Mouse (Mus musculus): ENCODE results near the gene Adamtsl5. TPM values are rescaled to one million over a fixed set of nuclear protein-coding genes. Genes with fewer than 3 reads are reported as not detected.
A peak's percentile ranks its signal among the peaks of the same experiment; 100 is the strongest.

Adamtsl5 gene
- polyA plus RNA-seq, 1 experiment from 2014 or later: 1.8 TPM

GRCm38 (mm10) chr10:80376160-80376559 lies 27.9 kb upstream of the Adamtsl5 start:
- ATAC-seq (peak; percentile 61), DNase-seq (peak; percentile 93)
- 3% methylated on average over 7 of the region's 7 CpGs for WGBS (ENCODE audit: insufficient replicate concordance)
- H3K9ac ChIP-seq (replicated peaks): no peak overlapping the region
- H3K27ac ChIP-seq (ENCODE audit: low read depth): no peak overlapping the region
- no peak overlapping the region for H3K4me2 ChIP-seq (ENCODE audit: low read depth, low read length)
- H3K9me3 ChIP-seq (ENCODE audit: low read length): no peaks in the 10 kb centered on the region
- H3K27me3 ChIP-seq (ENCODE audit: insufficient read depth, low read length): peaks cover 7% of the 10 kb centered on the region; the same call in 1 of the 2 replicates
- TF ChIP-seq CTCF (IDR thresholded peaks at IDR 0.05; ENCODE audit: low read depth) (peak; percentile 94), EP300 (IDR thresholded peaks at IDR 0.05; ENCODE audit: low read depth) (no peak)
- H3K4me1 ChIP-seq (ENCODE audit: insufficient read depth): no peaks in the 10 kb centered on the region; the same call in 1 of the 2 replicates
- H3K36me3 ChIP-seq (replicated peaks; ENCODE audit: insufficient read depth, low read length): no peaks in the 10 kb centered on the region; the same call in 1 of the 2 replicates
- no peak overlapping the region for H3K4me3 ChIP-seq (ENCODE audit: low read depth, low read length)

- H3K27ac ChIP-seq (ENCODE audit: low read depth): no peak overlapping the region
- H3K9ac ChIP-seq (replicated peaks): no peak overlapping the region
- H3K9me3 ChIP-seq (ENCODE audit: low read length): no peaks in the 10 kb centered on the region
- DNase-seq (peak; percentile 83), ATAC-seq (peak; percentile 69)
- TF ChIP-seq CTCF (IDR thresholded peaks at IDR 0.05; ENCODE audit: low read depth) (peak; percentile 84), EP300 (IDR thresholded peaks at IDR 0.05; ENCODE audit: low read depth) (no peak)
- 17% methylated on average over 6 of the region's 6 CpGs for whole genome bisulfite sequencing (ENCODE audit: insufficient replicate concordance)
- H3K36me3 ChIP-seq (replicated peaks; ENCODE audit: insufficient read depth, low read length): no peaks in the 10 kb centered on the region
- no peaks in the 10 kb centered on the region; the same call in 1 of the 2 replicates for H3K4me1 ChIP-seq (ENCODE audit: insufficient read depth)
- H3K4me2 ChIP-seq (ENCODE audit: low read depth, low read length): no peak overlapping the region
- no peak overlapping the region for H3K4me3 ChIP-seq (ENCODE audit: low read depth, low read length)
- peaks cover 7% of the 10 kb centered on the region; the same call in 1 of the 2 replicates for H3K27me3 ChIP-seq (ENCODE audit: insufficient read depth, low read length)
These were observed 25.9 kb upstream of the Adamtsl5 start for GRCm38 (mm10) chr10:80374063-80374462.

- no peak overlapping the region for H3K9ac ChIP-seq (replicated peaks)
- DNase-seq (no peak), ATAC-seq (no peak)
- no peaks in the 10 kb centered on the region for H3K9me3 ChIP-seq (ENCODE audit: low read length)
- no peak overlapping the region for H3K4me3 ChIP-seq (ENCODE audit: low read depth, low read length)
- H3K27me3 ChIP-seq (ENCODE audit: insufficient read depth, low read length): peaks cover 7% of the 10 kb centered on the region; the same call in 1 of the 2 replicates
- no peak overlapping the region for H3K4me2 ChIP-seq (ENCODE audit: low read depth, low read length)
- no peaks in the 10 kb centered on the region for H3K36me3 ChIP-seq (replicated peaks; ENCODE audit: insufficient read depth, low read length)
- H3K27ac ChIP-seq (ENCODE audit: low read depth): no peak overlapping the region
- 80% methylated on average over 6 of the region's 6 CpGs for WGBS (ENCODE audit: insufficient replicate concordance)
- TF ChIP-seq CTCF (IDR thresholded peaks at IDR 0.05; ENCODE audit: low read depth) (no peak), EP300 (IDR thresholded peaks at IDR 0.05; ENCODE audit: low read depth) (no peak)
- no peaks in the 10 kb centered on the region; the same call in 1 of the 2 replicates for H3K4me1 ChIP-seq (ENCODE audit: insufficient read depth)
These were observed 24.5 kb upstream of the Adamtsl5 start for GRCm38 (mm10) chr10:80372706-80373105.

- WGBS (ENCODE audit: insufficient replicate concordance): 56% methylated on average over 9 of the region's 9 CpGs
- Histone ChIP-seq H3K4me3 (ENCODE audit: low read depth, low read length) (no peak overlapping the region), H3K9ac (replicated peaks) (no peak overlapping the region), H3K36me3 (replicated peaks; ENCODE audit: insufficient read depth, low read length) (no peaks in the 10 kb centered on the region), H3K4me1 (ENCODE audit: insufficient read depth) (no peaks in the 10 kb centered on the region; the same call in 1 of the 2 replicates), H3K9me3 (ENCODE audit: low read length) (no peaks in the 10 kb centered on the region), H3K27ac (ENCODE audit: low read depth) (no peak overlapping the region), H3K27me3 (ENCODE audit: insufficient read depth, low read length) (peaks cover 7% of the 10 kb centered on the region; the same call in 1 of the 2 replicates), H3K4me2 (ENCODE audit: low read depth, low read length) (no peak overlapping the region)
- TF ChIP-seq CTCF (IDR thresholded peaks at IDR 0.05; ENCODE audit: low read depth): no peak
- no peak for TF ChIP-seq EP300 (IDR thresholded peaks at IDR 0.05; ENCODE audit: low read depth)
- DNase-seq (no peak), ATAC-seq (no peak)
These were observed 23.8 kb upstream of the Adamtsl5 start for GRCm38 (mm10) chr10:80371983-80372382.

GRCm38 (mm10) chr10:80371411-80371966 lies 23.3 kb upstream of the Adamtsl5 start:
- no peak overlapping the region for H3K9ac ChIP-seq (replicated peaks)
- no peaks in the 10 kb centered on the region for H3K36me3 ChIP-seq (replicated peaks; ENCODE audit: insufficient read depth, low read length)
- H3K4me3 ChIP-seq (ENCODE audit: low read depth, low read length): no peak overlapping the region
- 7% methylated on average over 12 of the region's 12 CpGs for WGBS (ENCODE audit: insufficient replicate concordance)
- peak; percentile 42; the same call in 1 of the 2 replicates for ATAC-seq
- no peak for TF ChIP-seq CTCF (IDR thresholded peaks at IDR 0.05; ENCODE audit: low read depth)
- no peak for TF ChIP-seq EP300 (IDR thresholded peaks at IDR 0.05; ENCODE audit: low read depth)
- no peak for DNase-seq
- H3K4me2 ChIP-seq (ENCODE audit: low read depth, low read length): 0 out of 2 replicates have a peak overlapping the region, but pooled peaks have one; percentile 4
- H3K27ac ChIP-seq (ENCODE audit: low read depth): no peak overlapping the region
- H3K27me3 ChIP-seq (ENCODE audit: insufficient read depth, low read length): peaks cover 7% of the 10 kb centered on the region; the same call in 1 of the 2 replicates
- H3K9me3 ChIP-seq (ENCODE audit: low read length): no peaks in the 10 kb centered on the region
- no peaks in the 10 kb centered on the region; the same call in 1 of the 2 replicates for H3K4me1 ChIP-seq (ENCODE audit: insufficient read depth)

- Histone ChIP-seq H3K27ac (ENCODE audit: low read depth) (no peak overlapping the region), H3K9me3 (ENCODE audit: low read length) (no peaks in the 10 kb centered on the region), H3K4me2 (ENCODE audit: low read depth, low read length) (no peak overlapping the region), H3K9ac (replicated peaks) (no peak overlapping the region), H3K4me1 (ENCODE audit: insufficient read depth) (no peaks in the 10 kb centered on the region; the same call in 1 of the 2 replicates), H3K27me3 (ENCODE audit: insufficient read depth, low read length) (peaks cover 7% of the 10 kb centered on the region; the same call in 1 of the 2 replicates), H3K4me3 (ENCODE audit: low read depth, low read length) (no peak overlapping the region), H3K36me3 (replicated peaks; ENCODE audit: insufficient read depth, low read length) (no peaks in the 10 kb centered on the region)
- no peak for TF ChIP-seq EP300 (IDR thresholded peaks at IDR 0.05; ENCODE audit: low read depth)
- TF ChIP-seq CTCF (IDR thresholded peaks at IDR 0.05; ENCODE audit: low read depth): peak; percentile 55
- 70% methylated on average over 21 of the region's 21 CpGs for WGBS (ENCODE audit: insufficient replicate concordance)
- DNase-seq (no peak), ATAC-seq (no peak)
These were observed 22.0 kb upstream of the Adamtsl5 start for GRCm38 (mm10) chr10:80369995-80370747.

Data from liver, postnatal 0 days (tissue).